Mouse (Mus musculus): ENCODE data around the gene Amph.

GRCm38 (mm10) chr13:19178351-19178750 is 230.3 kb downstream of the Amph start:
- TF ChIP-seq EP300 (IDR thresholded peaks at IDR 0.05) (no peak), CTCF (IDR thresholded peaks at IDR 0.05) (no peak)

All from lung, postnatal 0 days (tissue).